Mouse (Mus musculus) left cerebral cortex, adult 2 months (tissue): ENCODE measurements around the gene Acap1. TPM values are rescaled to one million over a fixed set of nuclear protein-coding genes. Genes with fewer than 3 reads are reported as not detected.
"Not testable (repeated sequence)": the region's sequence is repeated elsewhere in the genome, so short reads cannot be mapped to it uniquely, and the experiment has no call there.

Source experiments
- DNase-seq, 2 experiments: peaks; one replicate each; pipeline ENCODE4 v3.0.0; 2021 to 2022; ENCODE audit warnings: low spot score in 2 of 2, mixed read lengths in 1 of 2; ENCODE audit errors: extremely low spot score in 1 of 2
- H3K27ac ChIP-seq: fragments of 200-600 bp; 2 replicates; pipeline ENCODE4 v1.8.1; 2022
- H3K4me3 ChIP-seq: fragments of 200-600 bp; 2 replicates; pipeline ENCODE4 v1.8.1; 2022
- CTCF ChIP-seq: fragments of 200-600 bp; IDR thresholded peaks from 2 replicates; pipeline ENCODE4 v1.8.1; 2022; ENCODE audit warnings: antibody characterized with exemption, mild to moderate bottlenecking, moderate library complexity
- intact Hi-C: fragments of 180-260 bp; cut with DNase I; formaldehyde crosslinking; loops from one replicate; pipeline ENCODE4 v1.15.1; 2025
- total RNA-seq, 2 experiments: library from RNA; stranded (reverse); gene quantifications; 2 replicates each; pipeline ENCODE4 v1.2.3; 2021

Gene Acap1
- total RNA-seq, 2 experiments from 2014 or later = not detected

- intact Hi-C loops = loop anchor here (2.0 kb wide), 1 partner anchor 61 kb away; the partner anchor contains the start of gene Ctdnep1
- no peak for TF ChIP-seq CTCF
- H3K27ac ChIP-seq = peak overlapping the region; percentile 95
- peak overlapping the region; percentile 88 for H3K4me3 ChIP-seq
- peak in 1 of 2 experiments; percentile 40 for DNase-seq
Observed at GRCm38 (mm10) chr11:69919661-69920265, 24.4 kb upstream of the Acap1 start.

DNA sequence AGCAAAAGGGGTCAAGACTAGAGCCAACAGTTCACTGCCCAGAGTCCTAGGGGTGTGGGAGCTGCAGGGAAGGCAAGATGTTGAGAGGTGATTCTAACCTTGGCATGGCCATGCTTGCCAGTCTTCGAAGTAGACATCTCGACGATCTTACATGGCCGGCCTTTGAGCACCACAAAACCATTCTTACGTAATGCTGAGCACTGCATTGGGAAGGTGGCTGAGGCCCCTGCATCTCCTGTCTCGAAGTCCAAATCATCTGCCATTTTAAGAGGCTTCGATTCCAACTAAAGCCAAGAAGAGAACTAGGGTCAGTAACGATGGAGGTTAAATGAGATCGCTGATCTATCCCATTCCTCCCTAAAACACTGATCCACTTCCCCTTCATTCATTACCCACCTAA lies 23.7 kb upstream of the Acap1 start:
- no peak for TF ChIP-seq CTCF
- intact Hi-C loops = no loop called here
- H3K27ac ChIP-seq = peak overlapping the region; percentile 24; the same call in 1 of the 2 replicates
- peak overlapping the region; percentile 88 for H3K4me3 ChIP-seq
- DNase-seq = no peak

DNA sequence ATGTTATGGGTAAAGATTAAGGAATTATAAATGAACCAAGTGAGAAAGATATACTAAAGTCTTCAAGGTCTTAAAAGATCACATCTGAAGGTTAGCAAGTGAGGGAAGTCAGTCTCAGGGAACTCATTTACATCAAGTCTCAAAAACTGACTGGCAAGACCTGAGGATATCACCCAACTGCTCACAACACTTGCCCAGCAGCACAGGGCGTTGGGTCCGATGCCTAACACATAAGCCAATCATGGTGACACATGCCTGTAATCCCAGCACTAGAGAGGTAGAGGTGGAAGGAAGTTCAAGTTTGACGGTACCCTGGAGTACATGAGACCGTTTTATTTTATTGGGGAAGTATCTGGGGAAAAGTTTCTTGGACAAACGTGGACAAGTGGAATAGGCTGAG lies 22.8 kb upstream of the Acap1 start:
- intact Hi-C loops = no loop called here

GRCm38 (mm10) chr11:69917379-69917948 lies 22.1 kb upstream of the Acap1 start:
- Histone ChIP-seq H3K4me3 (no peak overlapping the region), H3K27ac (no peak overlapping the region)
- intact Hi-C loops = no loop called here
- DNase-seq = no peak
- no peak for TF ChIP-seq CTCF

More for the DNA sequence above, 22.8 kb upstream of the Acap1 start:
- no peak for TF ChIP-seq CTCF
- DNase-seq = no peak
- Histone ChIP-seq H3K27ac (no peak overlapping the region), H3K4me3 (no peak overlapping the region)

- intact Hi-C loops, H3K4me3 ChIP-seq, DNase-seq, H3K27ac ChIP-seq: not testable (repeated sequence)
Observed at GRCm38 (mm10) chr11:69916652-69917378, 21.5 kb upstream of the Acap1 start.

GRCm38 (mm10) chr11:69915667-69916627 lies 20.6 kb upstream of the Acap1 start:
- intact Hi-C loops = no loop called here
- DNase-seq = no peak
- no peak overlapping the region for H3K27ac ChIP-seq
- H3K4me3 ChIP-seq = no peak overlapping the region
- TF ChIP-seq CTCF = peak; percentile 15

GRCm38 (mm10) chr11:69914917-69915430 lies 19.6 kb upstream of the Acap1 start:
- Histone ChIP-seq H3K4me3 (peak overlapping the region; percentile 97), H3K27ac (no peak overlapping the region)
- intact Hi-C loops = no loop called here
- no peak for TF ChIP-seq CTCF
- no peak for DNase-seq

GRCm38 (mm10) chr11:69914372-69914764 lies 19.0 kb upstream of the Acap1 start:
- intact Hi-C loops = no loop called here
- peak overlapping the region; percentile 97 for H3K4me3 ChIP-seq
- TF ChIP-seq CTCF = no peak
- no peak for DNase-seq
- H3K27ac ChIP-seq = peak overlapping the region; percentile 98

GRCm38 (mm10) chr11:69913554-69914371 lies 18.4 kb upstream of the Acap1 start, which contains the start of gene Gps2:
Gene Gps2 (plus strand): TSS chr11:69913888.
- DNase-seq = peak; percentile 92 to 93
- Histone ChIP-seq H3K27ac (peak within 1 kb of the TSS; percentile 98), H3K4me3 (peak within 1 kb of the TSS; percentile 97)
- TF ChIP-seq CTCF = no peak
- intact Hi-C loops = no loop called here

GRCm38 (mm10) chr11:69912716-69913530 lies 17.6 kb upstream of the Acap1 start:
- DNase-seq = no peak
- intact Hi-C loops = no loop called here
- no peak overlapping the region for H3K27ac ChIP-seq
- peak overlapping the region; percentile 97 for H3K4me3 ChIP-seq
- TF ChIP-seq CTCF = no peak
